Mouse (Mus musculus) liver, adult (tissue): ENCODE results near the gene Olfr569.

ENCODE experiments used
- GATA4 ChIP-seq: IDR thresholded peaks from 2 replicates; pipeline ENCODE4 v1.6.1; 2014; ENCODE audit warnings: mild to moderate bottlenecking, low read length; ENCODE audit not compliant: insufficient replicate concordance

Olfr569 gene

GRCm38 (mm10) chr7:102890782-102891181 lies at the start of gene Olfr569:
TSS of gene Olfr569 (minus strand) at chr7:102890882.
- no peak for TF ChIP-seq GATA4

- no peak for TF ChIP-seq GATA4
Observed at GRCm38 (mm10) chr7:102927105-102927504, 36.4 kb upstream of the Olfr569 start.

- no peak for TF ChIP-seq GATA4
Observed at GRCm38 (mm10) chr7:102924109-102924508, 33.4 kb upstream of the Olfr569 start, which contains the start of gene Olfr572. TSS of gene Olfr572 (plus strand) at chr7:102924409.

GRCm38 (mm10) chr7:102919632-102920031 lies 28.9 kb upstream of the Olfr569 start:
- TF ChIP-seq GATA4 = no peak

GRCm38 (mm10) chr7:102917032-102917875 lies 26.6 kb upstream of the Olfr569 start, which contains the start of gene Olfr571:
TSS of gene Olfr571 (minus strand) at chr7:102917536.
- TF ChIP-seq GATA4 = no peak

- no peak for TF ChIP-seq GATA4
Observed at GRCm38 (mm10) chr7:102916405-102916804, 25.7 kb upstream of the Olfr569 start.

GRCm38 (mm10) chr7:102915261-102915660 lies 24.6 kb upstream of the Olfr569 start:
- no peak for TF ChIP-seq GATA4

GRCm38 (mm10) chr7:102876822-102877221 lies 13.9 kb downstream of the Olfr569 start, which contains the start of gene Olfr568:
TSS of gene Olfr568 (plus strand) at chr7:102877122.
- no peak for TF ChIP-seq GATA4

GRCm38 (mm10) chr7:102858665-102859064 lies 32.0 kb downstream of the Olfr569 start, which contains the start of gene Olfr566:
TSS of gene Olfr566 (minus strand) at chr7:102858765.
- no peak for TF ChIP-seq GATA4

GRCm38 (mm10) chr7:102855807-102856206 lies 34.9 kb downstream of the Olfr569 start:
- no peak for TF ChIP-seq GATA4
